10 mouse cellular contexts compared by ENCODE assay signal in genomic region chr11:115900561-115901337, GRCm38 (mm10). TPM values are rescaled to one million over a fixed set of nuclear protein-coding genes. Genes with fewer than 3 reads are reported as not detected.
DNase-seq lines count a peak whose midpoint lies in the region; ATAC-seq and TF ChIP-seq lines count a peak whose summit lies in the region.
"Had no signal": no experiment of that assay in that cellular context is flagged by ENCODE, and none has a peak within 500 bp of the region (broad histone marks: within the 10 kb centered on the region; RNA-seq: fewer than 3 reads in every experiment).

No protein-coding gene starts in this region.

- peaks cover 37% of the 10 kb centered on the region for H3K36me3 ChIP-seq in forebrain, embryonic 10.5 days (replicated peaks)
- no peaks in the 10 kb centered on the region for H3K36me3 ChIP-seq in forebrain, embryonic 16.5 days (ENCODE audit: control insufficient read depth, insufficient read depth)
- no peaks in the 10 kb centered on the region; the same call in 1 of the 2 replicates for H3K36me3 ChIP-seq in lung, embryonic 16.5 days (ENCODE audit: control insufficient read depth, insufficient read depth, low read length)
- peaks cover 10% of the 10 kb centered on the region; the same call in 1 of the 2 replicates for H3K36me3 ChIP-seq in heart, embryonic 14.5 days (ENCODE audit: control insufficient read depth, insufficient read depth, low read length)
- H3K36me3 ChIP-seq in liver, embryonic 14.5 days (replicated peaks; ENCODE audit: control insufficient read depth, insufficient read depth, low read depth), result peaks cover 24% of the 10 kb centered on the region

- H3K27ac ChIP-seq in forebrain, embryonic 10.5 days, result peak overlapping the region; percentile 68
- no peak overlapping the region for H3K27ac ChIP-seq in forebrain, embryonic 16.5 days (ENCODE audit: low read length)
- H3K27ac ChIP-seq in lung, embryonic 16.5 days (ENCODE audit: low read length), result no peak overlapping the region
- H3K27ac ChIP-seq in heart, embryonic 14.5 days (replicated peaks in 1 of 2; ENCODE audit: control insufficient read depth in 1 of 2, insufficient read depth in 1 of 2, low read depth in 2 of 2, low read length in 2 of 2), result peak overlapping the region; percentile 98 to 99
- peak overlapping the region; percentile 100 for H3K27ac ChIP-seq in liver, embryonic 14.5 days

- WGBS in forebrain, embryonic 10.5 days, result 80% methylated on average over 8 of the region's 8 CpGs
- 79% methylated on average over 8 of the region's 8 CpGs for WGBS in forebrain, embryonic 16.5 days
- WGBS in lung, embryonic 16.5 days, result 67% methylated on average over 8 of the region's 8 CpGs
- WGBS in heart, embryonic 14.5 days, result 52% methylated on average over 8 of the region's 8 CpGs
- 16% methylated on average over 8 of the region's 8 CpGs for WGBS in liver, embryonic 14.5 days (ENCODE audit: insufficient replicate concordance)

- DNase-seq in forebrain, embryonic 10.5 days (ENCODE audit: extremely low spot score, low spot score), result no peak
- DNase-seq in lung, postnatal 36 days, result no peak
- DNase-seq in liver, embryonic 14.5 days (ENCODE audit: low read depth in 3 of 3, low spot score in 3 of 3), result no peak
- no peak for DNase-seq in ovary, postnatal 14 days (ENCODE audit: low spot score)
- DNase-seq: right cerebral cortex, postnatal 14 days had no signal

- TF ChIP-seq EP300 in liver, embryonic 14.5 days (IDR thresholded peaks at IDR 0.05; ENCODE audit: low read depth), result no peak

- TF ChIP-seq CTCF in liver, embryonic 14.5 days (IDR thresholded peaks at IDR 0.05; ENCODE audit: low read depth), result no peak

- peaks cover 59% of the 10 kb centered on the region for H3K4me1 ChIP-seq in forebrain, embryonic 10.5 days
- H3K4me1 ChIP-seq in forebrain, embryonic 16.5 days (replicated peaks; ENCODE audit: control insufficient read depth, insufficient read depth, low read length), result no peaks in the 10 kb centered on the region
- H3K4me1 ChIP-seq in lung, embryonic 16.5 days (replicated peaks; ENCODE audit: control insufficient read depth, insufficient read depth, low read length), result peaks cover 60% of the 10 kb centered on the region
- H3K4me1 ChIP-seq in heart, embryonic 14.5 days (ENCODE audit: control insufficient read depth in 2 of 2, insufficient read depth in 2 of 2, low read length in 2 of 2), result peaks cover 64 to 72% of the 10 kb centered on the region in 2 experiments
- peaks cover 56 to 63% of the 10 kb centered on the region in 2 experiments for H3K4me1 ChIP-seq in liver, embryonic 14.5 days (replicated peaks; ENCODE audit: control insufficient read depth in 2 of 2, insufficient read depth in 2 of 2, low read length in 1 of 2)

- no peaks in the 10 kb centered on the region for H3K27me3 ChIP-seq in forebrain, embryonic 10.5 days (ENCODE audit: poor library complexity, severe bottlenecking)
- H3K27me3 ChIP-seq in forebrain, embryonic 16.5 days (replicated peaks; ENCODE audit: control insufficient read depth, insufficient read depth, low read length), result no peaks in the 10 kb centered on the region
- H3K27me3 ChIP-seq in lung, embryonic 16.5 days (ENCODE audit: control insufficient read depth, insufficient read depth, low read depth, low read length), result no peaks in the 10 kb centered on the region
- no peaks in the 10 kb centered on the region for H3K27me3 ChIP-seq in heart, embryonic 14.5 days (ENCODE audit: control insufficient read depth, insufficient read depth, low read length)
- H3K27me3 ChIP-seq in liver, embryonic 14.5 days (ENCODE audit: control insufficient read depth, insufficient read depth, low read length), result no peaks in the 10 kb centered on the region

- H3K9ac ChIP-seq in forebrain, embryonic 16.5 days (replicated peaks; ENCODE audit: low read depth, low read length), result no peak overlapping the region
- H3K9ac ChIP-seq in lung, embryonic 16.5 days (ENCODE audit: low read length), result peak overlapping the region; percentile 10; the same call in 1 of the 2 replicates
- peak overlapping the region; percentile 73 for H3K9ac ChIP-seq in heart, embryonic 14.5 days (ENCODE audit: low read length)
- H3K9ac ChIP-seq in liver, embryonic 14.5 days (replicated peaks), result peak overlapping the region; percentile 90

- H3K4me3 ChIP-seq in forebrain, embryonic 10.5 days, result peak overlapping the region; percentile 13; the same call in 1 of the 2 replicates
- no peak overlapping the region for H3K4me3 ChIP-seq in forebrain, embryonic 16.5 days (replicated peaks; ENCODE audit: low read length)
- peak overlapping the region; percentile 12; the same call in 1 of the 2 replicates for H3K4me3 ChIP-seq in lung, embryonic 16.5 days (ENCODE audit: low read length)
- H3K4me3 ChIP-seq in heart, embryonic 14.5 days (ENCODE audit: control insufficient read depth in 1 of 2, insufficient read depth in 1 of 2, low read depth in 1 of 2, low read length in 2 of 2), result peak overlapping the region; percentile 42 to 48
- peak overlapping the region; percentile 70 for H3K4me3 ChIP-seq in liver, embryonic 14.5 days (ENCODE audit: insufficient read depth in 1 of 2, low read depth in 2 of 2, low read length in 2 of 2)

- H3K9me3 ChIP-seq in forebrain, embryonic 10.5 days, result no peaks in the 10 kb centered on the region
- no peaks in the 10 kb centered on the region for H3K9me3 ChIP-seq in forebrain, embryonic 16.5 days (ENCODE audit: control insufficient read depth, low read length)
- H3K9me3 ChIP-seq in lung, embryonic 16.5 days (ENCODE audit: control insufficient read depth, low read length), result no peaks in the 10 kb centered on the region
- no peaks in the 10 kb centered on the region for H3K9me3 ChIP-seq in heart, embryonic 14.5 days (ENCODE audit: control insufficient read depth, low read length)
- no peaks in the 10 kb centered on the region for H3K9me3 ChIP-seq in liver, embryonic 14.5 days (ENCODE audit: control insufficient read depth, low read length)

- H3K4me2 ChIP-seq in forebrain, embryonic 16.5 days (ENCODE audit: low read length), result no peak overlapping the region
- peak overlapping the region; percentile 6; the same call in 1 of the 2 replicates for H3K4me2 ChIP-seq in lung, embryonic 16.5 days (ENCODE audit: low read depth, low read length)
- H3K4me2 ChIP-seq in heart, embryonic 14.5 days (ENCODE audit: low read length), result peak overlapping the region; percentile 72
- peak overlapping the region; percentile 95 for H3K4me2 ChIP-seq in liver, embryonic 14.5 days (ENCODE audit: low read depth)

- no peak for ATAC-seq in forebrain, embryonic 16.5 days
- no peak for ATAC-seq in lung, embryonic 16.5 days (ENCODE audit: low read depth)
- no peak for ATAC-seq in heart, embryonic 14.5 days (ENCODE audit: insufficient number of reproducible peaks, insufficient read depth, low FRiP score, low read depth)
- ATAC-seq in liver, embryonic 14.5 days (ENCODE audit: insufficient read depth), result no peak
- no peak for ATAC-seq in frontal cortex, adult (ENCODE audit: low TSS enrichment)
- ATAC-seq: inflammation-experienced regulatory T-cells, adult 6 months had no signal

RNA-seq across cellular contexts. Expression of gene Smim5, which starts 1.0 kb away (rescaled TPM):
- 1.2 and 2.4 TPM in 2 replicates for polyA plus RNA-seq in forebrain, embryonic 10.5 days (2016; fragmentation: Nextera tagmentation; extraction: Ambion mirVana)
- polyA plus RNA-seq in forebrain, embryonic 16.5 days (2015; fragmentation: Nextera tagmentation; extraction: Ambion mirVana), result 1.2 and 1.8 TPM in 2 replicates
- 5.6 and 8.9 TPM in 2 replicates for polyA plus RNA-seq in lung, embryonic 16.5 days (2015; fragmentation: Nextera tagmentation; extraction: Ambion mirVana)
- polyA plus RNA-seq in heart, embryonic 14.5 days (2014; fragmentation: Nextera tagmentation; extraction: Ambion mirVana), result 48.5 and 51.5 TPM in 2 replicates
- polyA plus RNA-seq in liver, embryonic 14.5 days (2012; rRNA removed), result 20.6 and 25.1 TPM in 2 replicates
- 45.3 and 48.8 TPM in 2 replicates for polyA plus RNA-seq in liver, embryonic 14.5 days (2014; fragmentation: Nextera tagmentation; extraction: Ambion mirVana)

RNA-seq across cellular contexts. Expression of gene Smim6, which starts 11.1 kb away (rescaled TPM):
- 0.83 and 1.7 TPM in 2 replicates for polyA plus RNA-seq in forebrain, embryonic 10.5 days (2016; fragmentation: Nextera tagmentation; extraction: Ambion mirVana)
- polyA plus RNA-seq in forebrain, embryonic 16.5 days (2015; fragmentation: Nextera tagmentation; extraction: Ambion mirVana), result 0.93 and 0.95 TPM in 2 replicates
- polyA plus RNA-seq in lung, embryonic 16.5 days (2015; fragmentation: Nextera tagmentation; extraction: Ambion mirVana), result 35.5 and 36.2 TPM in 2 replicates
- 1.0 and 2.1 TPM in 2 replicates for polyA plus RNA-seq in heart, embryonic 14.5 days (2014; fragmentation: Nextera tagmentation; extraction: Ambion mirVana)
- polyA plus RNA-seq in liver, embryonic 14.5 days (2012; rRNA removed), result 1.5 and 1.8 TPM in 2 replicates
- polyA plus RNA-seq in liver, embryonic 14.5 days (2014; fragmentation: Nextera tagmentation; extraction: Ambion mirVana), result 2.0 and 2.2 TPM in 2 replicates

RNA-seq across cellular contexts. Expression of gene Sap30bp, which starts 32.3 kb away (rescaled TPM):
- 50.3 and 52.2 TPM in 2 replicates for polyA plus RNA-seq in forebrain, embryonic 10.5 days (2016; fragmentation: Nextera tagmentation; extraction: Ambion mirVana)
- polyA plus RNA-seq in forebrain, embryonic 16.5 days (2015; fragmentation: Nextera tagmentation; extraction: Ambion mirVana), result 56.2 and 60.7 TPM in 2 replicates
- polyA plus RNA-seq in lung, embryonic 16.5 days (2015; fragmentation: Nextera tagmentation; extraction: Ambion mirVana), result 34.3 and 36.8 TPM in 2 replicates
- 20.1 and 22.9 TPM in 2 replicates for polyA plus RNA-seq in heart, embryonic 14.5 days (2014; fragmentation: Nextera tagmentation; extraction: Ambion mirVana)
- polyA plus RNA-seq in liver, embryonic 14.5 days (2012; rRNA removed), result 8.7 and 22.6 TPM in 2 replicates
- 20.0 and 21.2 TPM in 2 replicates for polyA plus RNA-seq in liver, embryonic 14.5 days (2014; fragmentation: Nextera tagmentation; extraction: Ambion mirVana)

RNA-seq across cellular contexts. Expression of gene Recql5, which starts 32.5 kb away (rescaled TPM):
- 35.0 and 36.6 TPM in 2 replicates for polyA plus RNA-seq in forebrain, embryonic 10.5 days (2016; fragmentation: Nextera tagmentation; extraction: Ambion mirVana)
- polyA plus RNA-seq in forebrain, embryonic 16.5 days (2015; fragmentation: Nextera tagmentation; extraction: Ambion mirVana), result 25.6 and 26.0 TPM in 2 replicates
- 23.6 and 25.7 TPM in 2 replicates for polyA plus RNA-seq in lung, embryonic 16.5 days (2015; fragmentation: Nextera tagmentation; extraction: Ambion mirVana)
- polyA plus RNA-seq in heart, embryonic 14.5 days (2014; fragmentation: Nextera tagmentation; extraction: Ambion mirVana), result 8.2 and 9.6 TPM in 2 replicates
- 6.7 and 7.3 TPM in 2 replicates for polyA plus RNA-seq in liver, embryonic 14.5 days (2012; rRNA removed)
- polyA plus RNA-seq in liver, embryonic 14.5 days (2014; fragmentation: Nextera tagmentation; extraction: Ambion mirVana), result 6.1 and 6.5 TPM in 2 replicates

RNA-seq across cellular contexts. Expression of gene Myo15b, which starts 42.5 kb away (rescaled TPM):
- polyA plus RNA-seq in forebrain, embryonic 10.5 days (2016; fragmentation: Nextera tagmentation; extraction: Ambion mirVana), result 0.06 and 0.11 TPM in 2 replicates
- polyA plus RNA-seq in forebrain, embryonic 16.5 days (2015; fragmentation: Nextera tagmentation; extraction: Ambion mirVana), result 0.18 TPM in 1 of 2 replicates, not detected in the other
- polyA plus RNA-seq in lung, embryonic 16.5 days (2015; fragmentation: Nextera tagmentation; extraction: Ambion mirVana), result 0.83 and 2.0 TPM in 2 replicates
- polyA plus RNA-seq in heart, embryonic 14.5 days (2014; fragmentation: Nextera tagmentation; extraction: Ambion mirVana), result 0.09 and 0.22 TPM in 2 replicates
- 0.36 and 0.42 TPM in 2 replicates for polyA plus RNA-seq in liver, embryonic 14.5 days (2012; rRNA removed)
- 0.09 and 0.29 TPM in 2 replicates for polyA plus RNA-seq in liver, embryonic 14.5 days (2014; fragmentation: Nextera tagmentation; extraction: Ambion mirVana)
- polyA plus RNA-seq: inflammation-experienced regulatory T-cells, adult 6 months had no signal

Comparison
In these comparisons a context has a peak if more than half of its experiments do, and no peak if none do; other contexts are left out.
1. H3K27ac ChIP-seq: peak in forebrain, embryonic 10.5 days (single experiment), heart, embryonic 14.5 days (2 of 2) and liver, embryonic 14.5 days (single experiment); none in forebrain, embryonic 16.5 days (single experiment) and lung, embryonic 16.5 days (single experiment).
2. RNA of gene Smim6, which starts 11.1 kb away (polyA plus RNA-seq): 35.5 to 36.2 TPM in lung, embryonic 16.5 days; 1.0 to 2.1 TPM in heart, embryonic 14.5 days, 1.5 to 2.2 TPM in liver, embryonic 14.5 days, 0.93 to 0.95 TPM in forebrain, embryonic 16.5 days and 0.83 to 1.7 TPM in forebrain, embryonic 10.5 days; every median in the first group is over 10 times any median in the second.